Mouse (Mus musculus) forebrain, embryonic 10.5 days (tissue): Measurements from ENCODE around the gene Ttc32. TPM values are rescaled to one million over a fixed set of nuclear protein-coding genes. Genes with fewer than 3 reads are reported as not detected.

Experiments used
- polyA plus RNA-seq: library from polyadenylated mRNA; unstranded; fragments of >200 nt; fragmentation: Nextera tagmentation; extraction: Ambion mirVana; gene quantifications from 2 replicates; pipeline ENCODE4 v1.2.1, GENCODE M21; 2016

The Ttc32 gene
- polyA plus RNA-seq, 1 experiment from 2014 or later = 18.3 TPM

Other genes starting within 250 kb of the Ttc32 start
- 178 and 181 TPM in 2 replicates for gene Laptm4a, start 108.3 kb upstream of the Ttc32 start, polyA plus RNA-seq
- gene Matn3, start 82.1 kb upstream of the Ttc32 start, polyA plus RNA-seq = 5.9 and 7.0 TPM in 2 replicates
- gene Wdr35, start 56.1 kb upstream of the Ttc32 start, polyA plus RNA-seq = 28.1 and 28.3 TPM in 2 replicates